Mouse (Mus musculus) intestine, postnatal 0 days (tissue): ENCODE data around the gene Cyp2u1. TPM values are rescaled to one million over a fixed set of nuclear protein-coding genes. Genes with fewer than 3 reads are reported as not detected.

Experiments used
- ATAC-seq: fragments of 200-750 bp; cut with Nextera tagmentation; 2 replicates; pipeline ENCODE4 v1.8.0; 2017; ENCODE audit warnings: mild to moderate bottlenecking, moderate TSS enrichment, moderate library complexity
- H3K27ac ChIP-seq: fragments of 300-500 bp; sonication (generic); 2 replicates; pipeline ENCODE4 v1.5.1; 2014; ENCODE audit warnings: mild to moderate bottlenecking, low read depth, low read length, moderate library complexity
- H3K27me3 ChIP-seq: fragments of 300-500 bp; sonication (generic); replicated peaks from 2 replicates; pipeline ENCODE4 v1.6.1; 2014; ENCODE audit warnings: low read length, mixed read lengths; ENCODE audit not compliant: control insufficient read depth, insufficient read depth
- H3K36me3 ChIP-seq: fragments of 300-500 bp; sonication (generic); 2 replicates; pipeline ENCODE4 v1.6.1; 2014; ENCODE audit warnings: mild to moderate bottlenecking, moderate library complexity; ENCODE audit not compliant: control insufficient read depth, insufficient read depth
- H3K4me1 ChIP-seq: fragments of 300-500 bp; sonication (generic); replicated peaks from 2 replicates; pipeline ENCODE4 v1.6.1; 2014; ENCODE audit warnings: antibody characterized with exemption, low read length, mixed read lengths; ENCODE audit not compliant: control insufficient read depth, insufficient read depth
- H3K4me2 ChIP-seq: fragments of 300-500 bp; sonication (generic); replicated peaks from 2 replicates; pipeline ENCODE4 v1.6.1; 2014; ENCODE audit warnings: low read depth, mild to moderate bottlenecking, moderate library complexity
- H3K4me3 ChIP-seq: fragments of 300-500 bp; sonication (generic); 2 replicates; pipeline ENCODE4 v1.5.1; 2014; ENCODE audit warnings: low read depth, low read length
- H3K9ac ChIP-seq: fragments of 300-500 bp; sonication (generic); 2 replicates; pipeline ENCODE4 v1.6.1; 2014; ENCODE audit warnings: mild to moderate bottlenecking, low read depth, low read length
- H3K9me3 ChIP-seq: fragments of 300-500 bp; sonication (generic); 2 replicates; pipeline ENCODE4 v1.6.1; 2016; ENCODE audit warnings: mixed run types; ENCODE audit not compliant: control insufficient read depth
- CTCF ChIP-seq: sonication (generic); IDR thresholded peaks from 2 replicates; pipeline ENCODE4 v1.5.1; 2016; ENCODE audit warnings: low read depth, mild to moderate bottlenecking, control low read depth, antibody characterized with exemption, moderate library complexity
- WGBS: fragments of 180-500 bp; shearing (Covaris S2); extraction: QIAGEN DNeasy Blood & Tissue Kit; methylation state at CpG from one replicate; pipeline ENCODE4 v1.1.7; 2014; 5-methylcytosine and 5-hydroxymethylcytosine counted together
- polyA plus RNA-seq: library from polyadenylated mRNA; unstranded; fragments of >200 nt; fragmentation: Nextera tagmentation; extraction: Ambion mirVana; gene quantifications from 2 replicates; pipeline ENCODE4 v1.2.1, GENCODE M21; 2015

The Cyp2u1 gene
- polyA plus RNA-seq, result 17.1 and 24.2 TPM in 2 replicates

- TF ChIP-seq CTCF, result peak; percentile 63
- Histone ChIP-seq H3K4me1 (no peaks in the 10 kb centered on the region), H3K9ac (peak within 1 kb of the TSS; percentile 47; the same call in 1 of the 2 replicates), H3K36me3 (peaks cover 6% of the 10 kb centered on the region; the same call in 1 of the 2 replicates), H3K4me2 (peak within 1 kb of the TSS; percentile 98), H3K9me3 (no peaks in the 10 kb centered on the region), H3K4me3 (peak within 1 kb of the TSS; percentile 75), H3K27ac (peak within 1 kb of the TSS; percentile 81), H3K27me3 (no peaks in the 10 kb centered on the region)
- under 1% methylated on average over 71 of the region's 71 CpGs for WGBS
- ATAC-seq, result peak; percentile 94
These were observed at the start of gene Cyp2u1 for GRCm38 (mm10) chr3:131302452-131303319. Cyp2u1 (minus strand) TSS chr3:131303227.

- no peak for ATAC-seq
- Histone ChIP-seq H3K4me3 (no peak overlapping the region), H3K27ac (no peak overlapping the region), H3K36me3 (no peaks in the 10 kb centered on the region), H3K27me3 (no peaks in the 10 kb centered on the region), H3K9me3 (no peaks in the 10 kb centered on the region), H3K9ac (no peak overlapping the region), H3K4me1 (no peaks in the 10 kb centered on the region; the same call in 1 of the 2 replicates), H3K4me2 (no peak overlapping the region)
- WGBS, result 69% methylated on average over 7 of the region's 7 CpGs
- no peak for TF ChIP-seq CTCF
These were observed 47.5 kb upstream of the Cyp2u1 start for GRCm38 (mm10) chr3:131350539-131350938.

- ATAC-seq, result peak; percentile 72
- Histone ChIP-seq H3K27me3 (no peaks in the 10 kb centered on the region), H3K4me2 (peak overlapping the region; percentile 43; the same call in 1 of the 2 replicates), H3K27ac (peak overlapping the region; percentile 89), H3K36me3 (no peaks in the 10 kb centered on the region), H3K9ac (no peak overlapping the region), H3K4me1 (no peaks in the 10 kb centered on the region; the same call in 1 of the 2 replicates), H3K4me3 (no peak overlapping the region), H3K9me3 (no peaks in the 10 kb centered on the region)
- 46% methylated on average over 6 of the region's 6 CpGs for WGBS
- no peak for TF ChIP-seq CTCF
These were observed 46.0 kb upstream of the Cyp2u1 start for GRCm38 (mm10) chr3:131349013-131349412.

GRCm38 (mm10) chr3:131348579-131348950 is 45.5 kb upstream of the Cyp2u1 start:
- peak overlapping the region; percentile 89 for H3K27ac ChIP-seq
- no peaks in the 10 kb centered on the region for H3K27me3 ChIP-seq
- no peaks in the 10 kb centered on the region for H3K9me3 ChIP-seq
- H3K36me3 ChIP-seq, result no peaks in the 10 kb centered on the region
- no peak overlapping the region for H3K9ac ChIP-seq
- no peak overlapping the region for H3K4me3 ChIP-seq
- H3K4me1 ChIP-seq, result peaks cover 2% of the 10 kb centered on the region; the same call in 1 of the 2 replicates
- TF ChIP-seq CTCF, result no peak
- H3K4me2 ChIP-seq, result peak overlapping the region; percentile 43
- ATAC-seq, result peak; percentile 44
- WGBS, result 40% methylated on average over 3 of the region's 3 CpGs

GRCm38 (mm10) chr3:131347831-131348578 is 45.0 kb upstream of the Cyp2u1 start:
- Histone ChIP-seq H3K27ac (peak overlapping the region; percentile 89), H3K4me2 (peak overlapping the region; percentile 21; the same call in 1 of the 2 replicates), H3K36me3 (no peaks in the 10 kb centered on the region), H3K9ac (no peak overlapping the region), H3K9me3 (no peaks in the 10 kb centered on the region), H3K4me1 (peaks cover 2% of the 10 kb centered on the region; the same call in 1 of the 2 replicates), H3K27me3 (no peaks in the 10 kb centered on the region), H3K4me3 (no peak overlapping the region)
- peak; percentile 95 for TF ChIP-seq CTCF
- ATAC-seq, result peak; percentile 95
- WGBS, result 34% methylated on average over 6 of the region's 6 CpGs

- Histone ChIP-seq H3K36me3 (no peaks in the 10 kb centered on the region), H3K27me3 (no peaks in the 10 kb centered on the region), H3K4me1 (peaks cover 2% of the 10 kb centered on the region; the same call in 1 of the 2 replicates), H3K4me2 (no peak overlapping the region), H3K9ac (no peak overlapping the region), H3K27ac (no peak overlapping the region), H3K4me3 (no peak overlapping the region), H3K9me3 (no peaks in the 10 kb centered on the region)
- ATAC-seq, result no peak
- no peak for TF ChIP-seq CTCF
- WGBS, result 88% methylated on average over 6 of the region's 6 CpGs
These were observed 42.9 kb upstream of the Cyp2u1 start for GRCm38 (mm10) chr3:131345903-131346302.
